Mouse (Mus musculus) T-helper 17 cell (primary cell): ENCODE measurements at regions not wholly inside any gene's neighbourhood (a gene's known extent, or its start where the extent isn't known, plus 50 kb on each side); places are given as distances from the start of the nearest gene placed in this dataset.

Experiments used
- in situ Hi-C, 2 experiments: fragments of 300-600 bp; cut with MboI, MseI; formaldehyde crosslinking; loops; 1 replicate in 1 of 2; 2 replicates in 1 of 2; pipeline ENCODE4 v1.15.1; 2025; ENCODE audit warnings: high pct_unique_total_duplicates in 2 of 2

DNA sequence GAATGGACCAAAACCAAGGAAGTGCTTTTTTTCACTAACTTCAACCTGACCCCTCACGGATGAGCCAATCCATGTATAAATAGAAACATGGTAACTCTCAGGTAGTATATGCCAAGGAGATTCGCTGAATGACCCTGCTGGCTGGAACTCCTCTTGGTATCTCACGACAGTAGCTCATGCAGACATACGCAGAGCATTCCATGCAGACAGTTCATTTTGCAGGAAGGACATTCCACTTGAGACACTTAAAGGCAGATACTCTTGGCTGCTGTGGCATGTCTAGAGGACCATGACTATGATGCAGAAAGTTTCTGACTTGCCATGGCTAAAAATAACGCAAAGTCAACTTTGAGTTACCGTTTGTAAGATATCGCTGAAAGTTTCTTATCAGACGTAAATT, 195.6 kb upstream of the Pitx2 start:
- in situ Hi-C loops, result no loop called here

DNA sequence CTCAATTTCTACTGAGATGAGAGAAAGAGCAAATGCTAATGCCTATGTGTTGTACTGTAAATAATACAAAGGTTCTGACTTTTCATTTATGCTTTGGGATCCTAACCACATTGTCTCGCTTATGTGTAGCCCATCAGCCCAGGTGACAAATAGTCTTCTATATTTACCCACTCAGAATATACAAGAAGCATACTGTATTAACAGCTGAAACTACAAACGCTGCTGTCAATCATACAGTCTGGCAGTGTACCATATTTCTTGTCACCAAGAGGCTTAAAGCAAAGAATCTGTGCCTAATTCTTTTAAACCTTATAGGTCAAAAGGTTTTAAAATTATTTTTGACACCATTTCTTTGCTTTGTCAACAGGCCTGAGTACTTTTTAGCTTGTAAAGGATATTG, 160.8 kb upstream of the Pitx2 start:
- in situ Hi-C loops, result no loop called here

DNA sequence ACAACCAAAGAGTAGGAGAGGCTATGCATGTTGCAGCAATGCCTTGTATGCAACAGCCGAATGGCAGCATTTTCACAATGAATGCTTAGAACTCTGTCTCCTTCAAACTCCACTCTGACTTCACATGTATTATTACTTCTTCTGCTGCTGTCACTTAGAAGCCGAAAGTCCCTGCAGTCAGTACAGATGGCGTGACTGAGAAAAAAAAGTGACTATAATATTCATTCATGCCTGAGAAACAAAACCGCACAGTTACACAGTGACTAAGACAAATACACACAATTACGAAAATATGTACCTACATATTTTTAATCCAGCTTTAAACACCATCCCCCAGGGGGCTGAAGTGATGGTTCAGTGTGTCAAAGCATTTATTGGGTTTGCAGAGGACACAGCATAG, 154.8 kb upstream of the Pitx2 start:
- in situ Hi-C loops, result no loop called here

DNA sequence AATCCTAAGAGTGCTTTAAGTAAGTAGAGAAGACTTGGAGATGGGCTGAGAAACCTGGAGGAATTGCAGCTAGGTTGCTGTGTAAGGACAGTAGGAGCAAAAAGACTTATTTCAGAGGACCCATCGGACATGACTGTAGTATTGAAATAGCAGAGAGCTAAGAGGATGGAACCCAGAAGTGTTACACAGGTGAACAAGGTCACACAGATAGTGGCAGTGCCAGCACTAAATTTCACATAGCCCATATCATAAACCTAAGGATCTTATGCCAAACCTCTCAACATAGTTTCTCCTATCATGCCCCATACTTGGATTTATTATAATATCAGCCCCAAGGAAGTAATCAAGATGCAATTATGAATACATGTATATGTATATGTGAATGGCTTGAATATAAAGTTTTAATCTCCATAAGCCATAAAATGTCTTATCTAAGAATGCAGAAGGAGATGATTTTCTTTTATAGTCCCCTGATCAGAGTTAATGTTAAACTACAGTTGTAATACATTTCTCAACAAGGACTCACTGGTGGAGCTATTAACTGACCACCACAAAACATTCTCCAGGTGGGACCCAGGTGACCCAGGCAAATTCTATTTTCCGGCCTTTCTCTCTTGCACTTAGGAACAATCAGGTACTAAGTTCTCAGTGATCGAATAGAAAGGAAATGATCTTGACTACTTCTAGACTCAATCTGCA, 149.6 kb upstream of the Pitx2 start:
- in situ Hi-C loops, result loop anchor here in 1 of 2 experiments (25.0 kb wide), 1 partner anchor 1313 kb away; no protein-coding TSS in a partner anchor

DNA sequence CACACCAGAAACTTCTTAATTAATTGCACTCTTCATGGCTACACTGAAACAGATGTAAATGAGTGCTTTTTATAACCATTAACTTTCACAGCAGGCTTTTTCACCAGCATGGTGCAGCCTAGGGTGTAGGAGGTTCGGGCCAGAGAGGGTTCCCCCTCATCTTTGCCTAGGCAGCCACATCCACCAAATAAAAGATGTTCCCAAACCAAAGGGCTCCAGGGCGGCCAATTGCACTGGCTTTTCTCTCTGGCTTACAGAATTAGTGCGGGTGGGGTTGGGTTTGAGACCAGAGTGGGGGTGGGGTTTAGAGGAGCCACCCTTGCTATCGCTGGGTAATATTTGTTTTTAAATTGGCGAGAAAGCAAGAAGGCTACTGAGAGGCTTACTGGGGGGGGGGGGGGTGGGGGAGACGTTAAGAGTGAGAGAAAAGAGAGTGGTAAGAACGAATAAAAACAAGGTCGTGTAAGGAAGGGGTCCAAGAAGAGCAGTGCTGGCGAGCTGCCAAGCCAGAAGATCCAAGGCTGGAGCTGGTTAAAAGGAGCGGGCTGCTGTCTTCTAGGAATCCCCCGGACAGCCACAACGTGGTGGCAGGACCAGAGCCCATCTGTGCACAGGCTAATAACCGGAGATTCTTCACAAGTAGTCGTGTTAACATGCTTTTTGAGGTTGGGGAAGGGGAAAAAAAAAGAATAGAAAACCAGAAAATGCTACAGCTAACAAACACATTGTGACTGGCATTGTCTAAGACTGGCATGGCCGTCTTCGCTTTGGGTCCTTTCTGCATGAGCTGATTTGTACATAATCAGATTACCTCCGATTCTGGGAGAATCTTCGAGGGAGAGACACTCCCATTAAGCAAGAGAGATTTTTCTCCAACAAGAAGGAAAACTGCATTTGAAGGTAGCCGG, 134.0 kb upstream of the Pitx2 start:
- in situ Hi-C loops, result loop anchor here in 1 of 2 experiments (25.0 kb wide), 1 partner anchor 1328 kb away; no protein-coding TSS in a partner anchor

DNA sequence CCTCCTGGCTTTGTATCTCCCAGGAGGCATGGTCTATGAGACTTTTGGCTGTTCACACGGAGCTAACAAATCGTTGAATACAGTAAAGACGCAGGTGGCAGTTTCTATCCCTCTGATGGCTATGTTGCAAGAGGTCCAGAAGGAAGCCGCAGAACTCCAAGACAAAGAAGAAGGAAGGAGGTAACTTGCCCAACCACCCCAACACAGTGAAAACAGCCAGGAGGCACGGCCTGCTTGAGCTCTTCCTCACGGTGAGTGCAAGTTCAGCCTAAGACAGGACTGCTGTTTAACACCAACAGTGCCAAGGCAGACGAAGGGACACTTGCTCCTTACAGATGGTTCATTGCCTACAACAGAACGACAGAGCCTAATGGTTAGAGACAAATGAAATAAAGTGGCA, 130.0 kb upstream of the Pitx2 start:
- in situ Hi-C loops, result loop anchor here in 1 of 2 experiments (25.0 kb wide), 1 partner anchor 1332 kb away; no protein-coding TSS in a partner anchor

DNA sequence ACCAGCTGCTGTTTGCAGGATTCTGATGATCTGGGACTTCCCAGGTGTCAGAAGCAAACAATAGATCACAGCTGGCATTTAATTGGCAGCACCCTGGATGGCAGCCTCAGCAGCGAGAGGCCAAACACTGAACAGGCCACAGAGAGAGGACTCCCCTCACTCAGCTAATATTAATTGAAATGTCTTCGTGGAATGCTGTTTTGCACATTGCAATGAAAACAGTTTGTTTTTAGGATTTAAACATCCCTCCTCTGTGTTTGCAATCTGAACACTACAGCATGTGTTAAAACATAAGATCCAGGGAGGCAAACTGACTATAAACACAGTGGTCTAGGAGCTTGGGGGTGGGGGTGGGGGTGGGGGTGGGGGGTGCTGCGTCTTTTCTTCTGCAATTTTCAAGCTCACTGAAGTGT, 129.2 kb upstream of the Pitx2 start:
- in situ Hi-C loops, result loop anchor here in 1 of 2 experiments (25.0 kb wide), 1 partner anchor 1333 kb away; no protein-coding TSS in a partner anchor

DNA sequence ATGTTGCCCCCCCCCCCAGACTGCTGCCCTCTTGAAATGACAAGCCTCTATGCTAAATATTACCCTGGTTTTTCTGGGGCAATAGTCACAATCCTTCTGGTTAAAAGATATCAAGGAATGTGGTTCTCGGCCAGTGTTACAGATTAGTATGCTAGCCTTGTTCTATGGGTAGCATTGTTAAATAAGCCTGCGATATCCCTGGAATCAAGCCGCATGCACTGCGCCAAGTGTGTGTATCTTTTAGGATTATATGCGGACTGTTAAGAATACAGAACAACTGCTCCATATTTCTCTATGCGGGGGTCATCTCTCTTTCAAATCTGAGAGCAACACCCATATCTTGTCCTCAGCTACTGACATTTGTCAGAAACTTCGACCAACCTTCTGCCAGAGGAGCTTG, 128.7 kb upstream of the Pitx2 start:
- in situ Hi-C loops, result loop anchor here in 1 of 2 experiments (25.0 kb wide), 1 partner anchor 1334 kb away; no protein-coding TSS in a partner anchor

DNA sequence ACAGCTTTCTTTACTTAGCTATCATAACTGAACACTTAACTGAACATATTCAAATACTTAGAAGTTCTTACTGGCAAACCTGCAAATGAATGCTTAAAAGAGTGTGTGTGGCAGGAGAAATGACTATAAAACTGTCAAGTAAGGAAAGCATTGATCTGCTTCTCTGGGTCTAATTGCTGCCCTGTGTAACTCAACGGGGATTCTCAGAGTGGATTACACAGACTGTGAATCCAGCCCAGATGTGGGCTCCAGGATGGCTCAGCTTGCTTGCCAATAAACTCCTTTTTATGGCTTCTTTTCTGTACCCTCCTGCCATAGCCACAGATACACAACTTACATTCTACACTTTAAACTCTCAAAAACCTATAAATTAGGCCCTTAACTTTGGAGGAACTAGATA, 123.3 kb upstream of the Pitx2 start:
- in situ Hi-C loops, result no loop called here

DNA sequence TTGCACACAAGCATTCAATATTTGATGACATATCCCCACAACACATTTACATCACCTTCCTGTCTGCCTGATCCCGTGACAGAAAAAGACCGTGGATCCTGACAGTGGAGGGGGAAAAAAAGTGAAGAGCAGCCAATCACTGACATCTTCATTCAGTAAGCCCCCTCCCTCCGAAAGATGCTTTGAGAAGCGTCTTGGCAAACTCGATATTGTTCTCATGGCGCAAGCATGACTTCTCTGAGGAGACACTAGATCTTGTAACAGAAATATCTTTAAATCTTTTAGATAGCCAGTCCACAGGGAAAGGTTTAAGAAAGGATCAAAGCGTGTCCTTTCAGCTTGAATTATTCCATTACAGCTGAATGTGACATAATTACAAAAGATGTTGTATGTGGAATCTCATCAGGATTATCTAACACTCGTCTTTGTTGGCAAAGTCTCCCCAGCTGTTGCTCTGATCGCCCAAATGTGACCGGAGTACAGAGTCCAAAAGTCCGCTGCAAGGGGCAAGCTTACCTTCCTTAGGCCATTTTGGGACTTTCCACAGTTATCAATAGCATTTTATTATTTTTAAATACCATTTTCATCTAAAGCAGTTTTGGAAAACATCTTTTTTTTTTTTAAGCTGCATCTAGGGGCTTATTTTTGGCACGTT, 95.8 kb upstream of the Pitx2 start:
- in situ Hi-C loops, result no loop called here

DNA sequence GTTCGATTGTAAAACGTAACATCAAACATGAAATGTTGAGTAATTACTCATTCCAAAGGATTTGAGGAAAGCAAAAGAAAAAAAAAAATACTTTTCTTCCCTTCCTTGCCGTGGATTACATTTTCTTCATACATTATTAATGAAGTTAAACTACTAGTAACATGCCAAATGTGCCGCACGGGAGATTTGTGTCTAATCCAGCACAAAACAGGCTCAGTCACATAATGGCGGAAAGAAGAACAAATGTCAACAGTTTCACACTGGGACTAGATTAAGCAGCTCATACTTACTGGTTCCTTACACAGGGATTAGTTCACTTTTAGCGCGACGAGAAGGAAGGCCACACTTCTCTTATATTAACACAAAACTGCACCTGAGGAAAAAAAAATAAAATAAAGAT, 94.9 kb upstream of the Pitx2 start:
- in situ Hi-C loops, result no loop called here

DNA sequence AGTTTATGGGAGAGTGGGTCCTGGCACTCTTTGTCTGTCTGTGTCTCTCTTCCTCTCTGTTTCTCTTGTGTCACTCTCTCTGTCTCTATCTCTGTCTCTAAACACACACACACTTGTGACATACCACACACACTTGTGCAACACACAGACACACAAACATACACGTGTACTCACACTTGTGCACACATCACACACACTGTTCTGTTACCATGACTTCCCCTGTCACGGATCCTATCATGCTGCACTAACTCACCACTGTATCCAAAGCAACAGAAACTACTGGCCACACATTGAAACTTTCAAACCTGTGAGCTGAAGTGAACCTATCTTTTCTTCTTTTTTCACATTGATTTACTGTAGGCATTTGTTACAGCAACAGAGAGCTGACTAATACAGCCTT, 93.5 kb upstream of the Pitx2 start:
- in situ Hi-C loops, result no loop called here

DNA sequence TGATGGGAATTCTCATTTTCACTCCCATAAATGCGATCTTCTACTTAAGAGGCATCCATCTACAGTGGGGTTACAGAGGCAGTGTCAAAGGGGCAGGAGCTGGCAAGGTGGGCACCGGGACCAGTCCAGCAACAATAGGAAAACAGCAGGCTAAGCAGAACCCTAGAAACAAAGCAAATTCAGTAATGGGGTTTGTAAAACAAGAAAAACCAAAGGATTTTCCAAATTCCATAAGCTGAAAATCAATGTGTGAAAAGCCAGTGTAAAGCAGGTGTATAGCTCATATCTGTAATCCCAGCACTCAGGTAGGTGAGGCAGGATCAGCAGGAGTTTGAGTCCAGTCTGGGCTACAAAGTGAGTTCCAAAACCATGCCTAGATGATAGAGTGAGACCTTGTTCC, 69.2 kb upstream of the Pitx2 start:
- in situ Hi-C loops, result no loop called here

DNA sequence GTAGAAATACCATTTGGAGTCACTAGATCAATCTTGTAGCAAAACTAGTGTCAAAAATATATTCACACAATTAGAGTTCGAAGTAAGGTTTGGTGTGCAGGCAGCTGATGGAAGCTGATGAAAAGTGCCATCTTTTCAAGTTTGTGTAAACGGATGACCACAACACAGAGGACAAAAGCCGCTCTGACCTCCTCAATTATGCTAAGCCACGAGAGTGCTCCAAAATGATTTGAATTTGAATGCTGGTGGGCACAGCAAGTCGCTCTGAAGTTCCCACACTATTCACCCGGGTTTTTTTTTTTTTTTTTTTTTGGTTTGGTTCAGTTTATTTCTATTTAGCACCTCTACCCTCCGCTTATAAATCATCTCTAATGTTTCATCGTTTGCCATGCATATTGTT, 68.5 kb upstream of the Pitx2 start:
- in situ Hi-C loops, result no loop called here

DNA sequence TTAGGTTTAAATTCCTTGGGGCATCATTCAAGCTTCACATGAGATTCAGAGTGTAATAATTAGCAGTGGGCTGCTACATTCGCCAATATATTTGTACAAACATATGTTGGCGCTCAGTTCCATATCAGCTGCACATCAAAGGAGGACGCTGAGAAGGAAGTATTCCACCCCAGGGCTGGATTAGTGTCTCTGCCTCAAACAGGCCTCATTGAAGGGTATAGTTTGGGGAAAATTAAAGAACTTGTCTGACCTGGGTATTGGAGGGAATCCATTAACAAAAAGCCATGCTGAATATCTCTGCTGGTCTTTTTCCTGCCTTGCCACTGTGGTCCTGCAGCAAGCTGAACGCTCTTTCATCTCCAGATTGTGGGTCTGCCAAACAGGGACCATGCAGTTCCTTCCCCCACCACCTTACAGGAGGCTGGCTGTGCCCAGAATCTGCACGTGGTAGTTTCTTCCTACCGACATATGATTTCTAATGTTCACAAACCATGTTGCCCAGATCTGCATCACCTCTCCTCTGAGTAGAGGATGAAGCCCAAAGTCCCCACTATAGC, 67.7 kb upstream of the Pitx2 start:
- in situ Hi-C loops, result no loop called here
